Mouse (Mus musculus) E14TG2a.4 (cell line): ENCODE measurements around the gene Cdca3.
"Not testable (repeated sequence)": the region's sequence is repeated elsewhere in the genome, so short reads cannot be mapped to it uniquely, and the experiment has no call there.

Source experiments
- CTCF ChIP-seq: conservative IDR thresholded peaks from 2 replicates; pipeline ENCODE4 v1.5.1; 2014; ENCODE audit warnings: low read length
- POU5F1 ChIP-seq: IDR thresholded peaks from 2 replicates; pipeline ENCODE4 v1.6.1; 2014; ENCODE audit warnings: low read length, borderline replicate concordance

DNA sequence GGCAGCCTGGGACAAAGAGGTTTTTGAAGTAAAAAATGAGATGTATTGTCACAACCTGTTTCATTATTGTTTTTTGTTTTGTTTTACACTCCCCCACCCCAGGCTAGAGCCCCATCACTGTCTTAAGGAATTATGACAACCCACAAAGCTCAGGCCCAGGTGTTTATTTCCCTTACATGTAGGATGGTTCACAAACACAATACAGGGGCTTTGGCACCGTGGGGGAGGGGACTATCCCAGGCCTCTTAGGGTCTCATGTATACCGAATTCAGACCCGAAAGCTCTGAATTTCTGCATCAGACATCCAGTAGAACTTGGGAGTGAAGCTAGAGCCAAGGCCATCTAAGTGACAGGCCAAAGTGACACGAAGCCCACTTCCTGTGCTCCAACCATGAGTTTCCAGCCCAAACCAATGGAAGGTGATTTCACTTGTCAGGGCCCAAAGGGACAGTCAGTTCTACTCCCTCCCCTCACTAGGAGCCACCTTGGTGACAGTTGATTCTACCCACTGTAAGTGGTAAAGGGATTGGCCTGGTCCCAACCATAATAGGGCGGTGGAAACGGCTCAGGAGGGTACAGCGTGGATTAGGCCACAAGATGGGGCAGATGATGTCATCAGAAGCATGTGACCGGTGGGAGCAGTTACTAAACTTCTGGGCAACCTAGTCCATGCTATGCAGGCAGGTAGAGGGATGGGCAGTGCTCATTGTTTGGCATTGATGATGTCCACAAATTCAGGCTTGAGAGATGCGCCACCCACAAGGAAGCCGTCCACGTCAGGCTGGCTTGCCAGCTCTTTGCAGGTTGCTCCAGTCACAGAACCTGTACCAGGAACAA lies 18.6 kb upstream of the Cdca3 start:
- not testable (repeated sequence) for TF ChIP-seq CTCF, POU5F1
